Mouse (Mus musculus) olfactory bulb, adult 2 months (tissue): ENCODE results near the gene Frmpd2.

Source experiments
- CTCF ChIP-seq: fragments of 200-500 bp; IDR thresholded peaks from 2 replicates; pipeline ENCODE4 v1.5.1; 2012; ENCODE audit warnings: low read depth, mild to moderate bottlenecking, low read length, moderate library complexity; ENCODE audit not compliant: insufficient read depth
- POLR2A ChIP-seq: fragments of 200-500 bp; IDR thresholded peaks from 2 replicates; pipeline ENCODE4 v1.6.1; 2012; ENCODE audit warnings: mild to moderate bottlenecking, low read depth, low read length, moderate library complexity; ENCODE audit not compliant: insufficient read depth

DNA sequence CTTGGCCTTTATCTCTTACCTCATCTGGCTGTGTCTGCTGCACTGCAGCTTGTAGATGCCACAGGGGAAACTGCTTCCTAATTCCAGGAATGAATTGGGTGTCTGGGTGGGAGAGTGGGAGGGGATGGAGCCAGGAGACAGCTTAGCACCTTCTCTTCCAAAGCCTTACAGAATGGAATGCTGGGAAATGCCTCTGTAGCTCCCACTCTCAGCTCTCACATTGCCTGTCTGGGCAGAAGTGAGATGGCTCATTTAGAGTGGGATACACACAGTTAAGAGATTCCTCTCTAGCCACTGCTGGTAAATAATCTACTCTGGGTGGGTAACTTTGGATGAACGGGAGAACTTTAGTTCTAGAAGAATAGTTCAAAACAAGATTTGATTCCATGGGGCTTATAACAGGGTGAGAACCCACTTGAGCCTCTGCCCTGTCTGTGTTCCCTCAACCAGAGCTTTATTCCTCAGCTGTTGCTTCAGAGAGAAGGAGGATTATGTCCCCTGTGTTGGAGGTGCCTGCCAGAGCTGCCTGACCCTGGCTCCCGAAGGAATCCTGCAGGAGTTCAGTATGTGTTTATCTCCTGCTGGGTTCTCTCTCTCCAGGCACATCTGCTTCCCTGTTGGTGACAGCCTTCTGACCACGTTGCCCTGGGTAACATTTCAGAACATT is 4.7 kb downstream of the Frmpd2 start:
- TF ChIP-seq CTCF (no peak), POLR2A (no peak)
